Mouse (Mus musculus): ENCODE data around the gene Errfi1.

Errfi1 gene

DNA sequence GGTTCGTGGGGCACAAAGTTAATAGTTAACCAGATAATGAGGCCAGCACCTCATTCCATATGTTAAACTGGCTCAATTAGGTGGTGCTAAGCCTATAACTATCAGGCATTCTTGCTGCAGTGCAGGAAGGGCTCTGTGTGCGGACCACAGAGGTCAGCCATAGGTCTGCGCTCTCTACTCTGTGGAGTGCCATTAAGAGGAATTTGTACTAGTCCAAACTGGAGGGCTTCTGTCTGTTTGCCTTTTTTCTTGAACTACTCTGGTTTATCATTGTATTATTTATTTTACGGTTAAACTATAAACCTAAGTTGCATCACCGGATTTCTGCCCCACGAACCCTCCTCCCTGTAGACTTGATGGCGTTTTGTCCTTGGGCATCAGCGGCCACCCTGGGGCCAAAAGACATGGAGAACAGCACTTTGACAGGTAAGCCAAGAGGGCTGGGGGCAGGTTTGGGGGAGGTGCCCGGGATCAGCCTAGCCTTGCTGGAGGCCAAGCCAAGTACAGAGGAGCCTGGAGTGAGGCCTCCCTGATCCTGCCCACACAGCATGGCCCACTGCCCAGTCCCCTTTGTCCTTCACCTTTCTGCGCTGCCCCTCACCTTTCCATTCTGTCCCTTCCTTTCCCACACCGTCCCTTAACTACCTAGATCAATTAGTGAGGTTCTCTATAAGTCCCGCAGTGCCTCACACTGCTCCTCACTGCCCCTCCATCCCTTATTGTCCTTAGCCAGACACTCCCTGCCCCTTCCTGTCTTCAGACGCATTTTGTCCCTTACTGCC lies at the start of gene Errfi1:
Errfi1 (plus strand) TSS at position 240 of the 782 bp plus-strand sequence.
- peak; percentile 19 for DNase-seq

DNA sequence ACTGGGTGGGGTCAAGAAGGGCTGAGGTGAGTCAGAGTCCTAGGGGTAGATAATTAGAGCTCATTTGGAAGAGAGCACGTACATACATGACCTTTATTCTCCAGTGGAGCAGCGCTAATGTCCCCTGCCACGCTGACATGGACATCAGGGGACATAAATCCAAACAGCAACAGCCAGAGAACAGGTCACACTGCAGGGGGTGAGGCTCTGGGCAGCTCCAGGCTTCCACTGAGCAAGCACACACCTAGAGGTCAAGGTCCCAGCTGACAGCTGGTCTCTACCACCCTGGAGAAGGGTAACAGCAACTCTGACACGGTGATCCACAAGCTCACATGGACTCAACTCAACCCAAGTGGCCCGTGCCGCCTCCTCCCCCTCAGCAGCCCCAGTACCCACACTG lies 49.5 kb upstream of the Errfi1 start:
- DNase-seq, result no peak

DNA sequence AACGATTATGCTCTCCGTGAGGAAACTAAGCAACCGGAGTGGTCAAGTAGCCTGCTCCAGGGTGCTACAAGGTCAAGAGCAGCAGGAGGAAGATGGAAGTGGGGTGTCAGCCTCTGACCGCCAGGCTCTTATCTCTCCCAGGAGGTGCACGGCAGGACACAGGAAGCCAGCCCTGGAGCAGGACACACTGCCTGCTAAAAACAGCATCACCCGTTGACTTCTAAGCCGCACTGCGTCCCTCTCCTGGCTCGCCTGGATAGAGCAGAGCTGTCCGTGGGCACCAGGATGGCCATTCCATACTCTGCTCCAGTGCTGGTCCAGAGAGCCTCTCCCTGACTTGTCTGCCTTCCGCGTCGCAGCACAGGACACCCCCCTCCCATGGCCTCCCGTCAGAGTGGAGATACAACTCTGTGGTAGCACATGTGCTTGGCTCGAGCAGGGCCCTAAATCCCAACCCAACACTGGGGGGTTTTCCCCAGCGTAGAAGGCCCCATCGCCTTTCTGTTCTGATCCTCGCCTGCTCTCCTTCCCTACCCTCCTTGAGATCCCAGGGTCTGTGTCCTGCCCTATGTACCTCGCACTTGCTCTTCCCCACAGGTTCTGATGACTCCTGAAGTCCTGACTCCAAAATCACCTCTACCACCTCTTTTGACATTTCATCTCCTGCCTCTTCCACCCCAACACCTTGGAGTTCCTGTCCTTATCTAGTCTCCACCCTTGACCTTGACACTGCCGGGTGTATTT lies 45.8 kb upstream of the Errfi1 start:
- DNase-seq, result no peak

DNA sequence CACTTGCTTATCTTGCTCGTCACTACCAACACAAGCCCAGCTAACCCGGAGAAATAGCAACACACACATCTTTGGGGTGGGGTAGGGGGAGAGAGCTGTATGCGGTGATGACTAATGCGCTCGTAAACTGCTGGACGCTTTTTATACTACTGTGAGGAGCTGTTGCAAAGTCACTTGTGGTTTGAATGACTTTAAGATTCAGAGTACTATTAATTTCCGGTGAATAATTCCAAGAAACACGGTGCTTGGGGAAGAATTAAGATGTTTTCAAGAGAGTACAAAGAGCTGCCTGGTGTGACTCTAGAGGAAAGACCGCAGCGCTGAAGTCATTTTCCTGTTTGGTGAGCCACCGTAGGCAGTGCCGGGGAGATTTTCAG lies 45.3 kb upstream of the Errfi1 start:
- no peak for DNase-seq

DNA sequence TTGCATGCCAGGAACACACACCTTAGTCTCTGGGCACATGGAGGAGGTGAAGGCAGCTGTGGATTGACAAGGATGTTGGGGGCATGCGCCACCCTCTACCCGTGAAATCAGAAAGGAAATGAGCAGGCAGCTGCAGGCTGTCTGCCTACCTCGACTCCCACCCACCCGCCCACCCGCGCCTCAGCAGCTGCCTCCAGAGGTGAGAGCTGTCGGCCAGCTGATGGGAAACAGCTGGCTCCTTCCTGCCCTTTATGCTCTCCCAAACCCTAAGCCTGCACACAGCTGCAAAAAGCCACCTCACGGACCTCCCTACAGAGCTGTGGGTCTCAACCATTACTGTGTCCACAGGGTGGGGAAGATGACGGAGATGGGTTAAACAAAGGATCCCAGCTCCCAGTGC lies 44.4 kb upstream of the Errfi1 start:
- no peak for DNase-seq

DNA sequence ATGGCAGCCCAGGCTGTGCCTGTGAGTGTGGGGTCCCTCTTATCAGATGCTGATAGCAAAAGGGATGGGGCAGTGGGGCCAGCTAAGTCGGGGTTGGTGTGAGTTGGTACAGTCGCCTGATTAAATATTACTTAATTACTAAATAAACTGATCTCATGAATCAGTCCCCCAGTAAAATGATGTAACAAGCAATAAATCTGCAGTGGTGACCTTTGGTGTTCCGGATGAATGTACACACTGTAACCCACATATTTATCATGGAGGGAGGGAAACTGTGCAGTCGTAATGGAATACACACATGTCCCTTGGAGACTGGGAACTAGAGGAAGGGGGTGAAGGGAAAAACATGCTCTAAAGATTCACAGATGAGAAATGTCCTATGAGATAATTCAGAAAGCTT lies 38.6 kb upstream of the Errfi1 start:
- no peak for DNase-seq

DNA sequence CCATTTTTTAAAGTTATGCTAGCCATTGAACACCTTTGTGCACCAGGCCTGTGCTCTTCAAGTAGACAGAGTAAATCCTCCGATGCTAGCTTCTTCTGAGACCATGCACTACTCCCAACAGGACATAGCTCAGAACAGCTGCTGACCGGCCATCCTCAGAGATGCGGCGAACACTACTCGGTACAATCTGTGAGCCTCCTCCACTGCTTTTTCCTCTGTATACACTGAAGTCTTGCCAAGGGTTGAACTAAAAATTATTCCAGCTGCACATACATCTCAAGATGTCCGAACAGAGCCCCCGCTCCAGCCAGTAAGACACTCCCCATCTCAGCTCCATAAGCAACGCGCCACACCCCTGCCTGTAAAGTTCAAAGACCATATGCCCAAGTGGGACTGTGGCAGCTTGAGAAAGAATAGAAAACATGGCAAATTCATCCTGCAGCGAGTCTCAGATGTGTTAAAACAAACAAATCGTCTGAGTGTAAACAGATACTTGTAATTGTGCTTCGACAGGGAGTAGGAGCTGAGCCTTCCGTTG lies 37.2 kb upstream of the Errfi1 start:
- no peak for DNase-seq

DNA sequence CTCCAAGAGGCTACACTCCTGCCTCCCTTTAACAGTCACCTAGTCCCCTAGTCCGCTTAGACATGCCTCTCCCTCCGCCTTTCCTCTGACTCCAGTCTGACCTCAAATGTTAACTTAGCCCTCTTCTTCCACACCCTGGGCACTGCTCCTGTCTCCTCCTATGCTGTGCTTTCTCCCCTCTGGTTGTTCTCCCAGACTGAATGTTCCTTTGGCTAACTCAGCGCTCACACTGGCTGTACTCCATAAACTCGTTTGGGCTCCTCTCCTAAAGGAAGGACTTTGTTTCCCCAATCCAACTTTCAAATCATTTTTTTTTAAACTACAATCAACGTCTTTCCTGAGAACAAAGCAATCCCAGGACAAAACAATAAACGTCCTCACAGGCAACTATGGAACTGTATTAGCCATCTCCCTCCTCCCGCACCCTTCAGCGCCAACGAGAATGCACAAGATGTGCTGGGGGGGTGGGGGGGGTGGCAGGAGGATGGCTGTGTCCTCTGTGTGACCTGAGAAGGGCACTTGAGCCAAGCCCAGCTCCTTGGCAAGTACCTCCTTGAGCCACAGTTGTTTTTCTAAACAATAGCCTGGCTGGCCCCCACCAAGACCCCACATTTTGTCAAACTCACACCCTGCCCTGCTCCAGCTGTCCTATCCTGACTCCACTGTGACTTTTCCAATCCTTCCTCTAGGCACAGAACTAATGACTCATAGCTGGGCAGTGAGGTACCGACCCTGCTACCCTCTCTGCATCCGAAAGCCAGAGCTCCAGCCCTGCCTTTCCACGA lies 34.4 kb upstream of the Errfi1 start:
- no peak for DNase-seq

DNA sequence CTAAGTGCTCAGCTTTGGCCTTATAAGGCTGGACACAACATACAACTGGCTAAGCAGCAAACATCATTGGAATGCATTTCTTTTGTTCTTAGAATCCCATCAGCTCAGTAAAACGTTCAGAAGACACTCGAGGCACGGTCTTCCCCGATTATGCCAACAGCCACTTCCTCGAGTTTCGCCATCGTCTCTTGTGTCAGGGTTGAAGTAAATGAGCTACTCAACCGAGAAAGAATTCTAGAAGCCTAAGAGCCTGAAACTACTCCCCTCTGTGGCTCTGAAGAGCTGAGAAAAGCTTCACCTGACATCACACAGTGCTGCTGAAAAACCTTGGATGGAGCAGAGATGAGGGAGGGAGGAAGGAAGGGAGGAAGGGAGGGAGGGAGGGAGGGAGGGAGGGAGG lies 32.3 kb upstream of the Errfi1 start:
- no peak for DNase-seq

DNA sequence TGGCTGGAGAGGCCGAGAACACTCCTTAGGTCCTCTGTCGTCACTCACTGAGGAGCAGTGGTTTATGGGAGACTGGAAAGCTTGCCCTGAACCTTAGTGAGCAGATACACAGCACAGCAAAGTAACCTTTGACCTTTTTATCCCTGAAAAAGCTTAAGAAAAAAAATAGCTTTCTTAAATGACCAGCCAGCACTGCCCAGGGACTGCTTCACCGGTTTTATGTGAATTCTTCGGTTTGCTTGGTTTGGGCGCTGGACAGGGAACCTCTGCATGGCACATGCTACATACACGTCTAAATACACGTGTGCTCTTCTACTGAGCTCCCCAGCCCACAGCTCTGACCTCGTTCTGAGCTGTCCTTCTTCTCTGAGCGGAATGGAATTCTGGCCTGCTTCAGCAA lies 31.1 kb upstream of the Errfi1 start:
- DNase-seq, result no peak

DNA sequence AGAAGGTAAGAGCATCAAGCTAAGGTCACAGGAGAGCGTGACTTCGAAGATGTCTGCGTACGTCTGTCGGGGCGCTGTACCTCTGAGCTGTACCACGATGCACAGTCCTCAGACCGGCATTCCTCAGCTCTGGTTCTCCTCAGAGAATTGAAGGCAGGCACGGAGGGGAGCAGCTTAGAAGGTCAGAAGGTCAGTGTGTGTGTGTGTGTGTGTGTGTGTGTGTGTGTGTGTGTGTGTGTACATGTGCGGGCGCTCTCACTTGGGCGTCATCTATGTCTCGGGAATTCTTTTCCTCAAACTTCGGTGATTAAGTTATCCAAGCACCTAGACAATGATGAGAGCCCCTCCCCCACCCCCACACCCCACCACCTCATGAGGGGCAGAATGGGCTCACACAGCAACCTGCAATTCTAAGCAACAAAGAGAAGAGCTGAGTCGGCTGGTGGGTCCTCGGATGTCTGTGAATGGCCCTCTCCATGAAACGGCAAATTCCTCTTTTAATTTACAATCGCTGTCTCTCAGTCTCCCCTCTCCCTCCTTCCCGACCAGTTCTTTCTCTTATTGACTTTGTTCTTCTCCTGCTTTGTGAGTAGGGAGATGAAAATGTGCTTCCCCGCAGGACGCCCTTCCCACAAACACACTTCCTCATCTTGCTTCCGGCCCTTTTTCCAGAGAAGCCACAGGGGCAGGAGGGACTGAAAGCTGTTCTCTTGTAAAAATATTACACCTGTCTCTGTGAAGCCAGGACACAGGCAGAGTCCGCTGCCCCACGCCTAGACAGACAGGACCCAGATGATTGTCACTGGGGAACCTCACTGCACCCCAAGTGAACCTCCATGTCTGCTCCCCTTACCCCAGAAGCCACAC lies 29.9 kb upstream of the Errfi1 start:
- DNase-seq, result no peak

DNA sequence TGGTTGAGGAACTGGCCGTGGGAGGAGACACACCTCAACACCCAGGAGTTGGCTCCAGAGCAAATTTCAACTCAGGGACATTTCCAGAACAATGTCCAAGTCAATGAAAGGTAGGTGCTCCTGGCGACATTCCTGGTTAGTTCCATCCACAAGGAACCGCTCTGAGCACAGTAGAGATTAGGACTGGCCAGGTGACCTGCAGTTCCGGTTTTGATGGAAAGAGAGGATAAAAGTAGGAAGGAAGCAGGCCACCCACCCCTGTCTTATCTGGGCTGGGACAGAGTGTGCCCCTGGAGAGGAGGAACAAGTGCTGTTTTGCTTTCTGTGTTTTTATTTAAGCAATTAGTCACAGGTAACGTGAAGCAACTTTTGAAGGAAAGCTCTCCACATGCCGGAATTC lies 28.8 kb upstream of the Errfi1 start:
- DNase-seq, result no peak

DNA sequence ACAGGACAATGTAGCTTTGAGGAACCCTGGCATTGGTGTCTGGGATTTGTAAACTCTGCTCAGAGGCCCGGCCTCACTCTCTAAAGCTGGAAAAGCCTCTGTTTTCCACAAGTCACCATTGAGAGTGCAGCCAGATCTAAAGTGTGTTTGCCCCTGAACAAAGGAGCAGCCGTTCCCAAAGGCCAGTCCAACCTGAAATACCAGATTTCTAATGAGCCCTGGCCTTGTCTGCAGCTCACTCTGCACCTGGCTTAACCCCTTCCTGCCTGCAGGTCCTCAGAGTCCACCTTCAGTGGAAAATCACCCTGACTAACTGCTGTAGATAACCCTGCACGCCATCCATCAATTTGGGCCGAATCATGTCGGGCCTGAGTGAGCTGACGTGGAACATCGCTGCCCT lies 28.2 kb upstream of the Errfi1 start:
- no peak for DNase-seq

DNA sequence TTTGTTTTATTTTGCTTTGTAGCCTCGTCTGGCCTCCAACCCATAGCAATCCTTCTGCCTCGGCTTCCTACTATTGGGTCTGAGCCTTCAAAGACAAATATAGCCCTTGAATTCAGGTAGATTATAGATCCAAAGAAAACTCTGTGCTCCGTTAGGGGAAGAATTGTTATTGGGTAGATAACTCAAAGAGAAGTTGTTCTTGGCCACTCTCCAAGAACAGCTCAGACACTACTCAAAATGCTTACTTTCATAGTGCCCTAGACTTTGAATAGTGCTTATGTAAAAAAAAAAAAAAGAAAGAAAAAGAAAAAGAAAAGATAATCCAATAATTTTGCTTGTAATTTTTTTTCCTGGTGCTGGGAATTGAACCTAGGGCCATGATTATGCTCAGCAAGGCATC lies 22.4 kb upstream of the Errfi1 start:
- no peak for DNase-seq

DNA sequence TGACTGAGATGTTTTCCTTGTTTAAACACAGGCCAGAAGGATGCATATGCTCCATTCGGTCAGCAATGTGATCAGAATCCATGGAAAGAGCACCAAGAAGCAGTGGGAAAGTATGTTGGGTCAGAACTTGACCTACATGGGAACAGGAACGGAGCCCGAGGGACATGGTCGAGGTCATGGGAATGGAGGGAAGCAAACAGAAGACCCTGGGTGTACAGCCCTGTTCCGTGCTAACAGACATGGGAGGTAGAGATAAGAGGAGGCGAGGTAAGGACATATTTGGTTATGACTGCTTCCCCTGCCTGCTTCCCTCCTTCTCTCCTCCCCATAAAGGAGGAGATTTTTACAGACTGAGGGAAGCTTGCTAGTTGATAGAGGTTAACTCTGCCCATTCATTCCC lies 21.8 kb upstream of the Errfi1 start:
- no peak for DNase-seq

DNA sequence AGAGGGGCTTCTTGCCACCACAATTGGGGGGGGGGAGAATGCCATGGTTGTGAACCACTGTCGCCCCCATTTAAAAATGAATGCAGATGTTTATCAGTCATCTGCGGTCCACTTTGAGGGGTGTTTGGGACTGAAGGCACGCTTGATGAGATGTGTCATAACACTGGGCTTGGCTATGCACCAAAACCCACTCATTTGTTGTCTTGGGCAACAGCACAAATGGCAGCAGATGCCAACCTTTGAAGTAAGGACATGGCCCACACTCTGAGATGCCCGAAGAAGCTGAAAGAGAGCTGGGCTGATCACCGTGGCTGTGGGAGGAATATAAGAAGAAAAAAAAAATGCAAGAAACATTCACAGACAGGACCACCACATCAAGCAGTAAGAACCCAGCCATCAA lies 18.6 kb upstream of the Errfi1 start:
- no peak for DNase-seq

DNA sequence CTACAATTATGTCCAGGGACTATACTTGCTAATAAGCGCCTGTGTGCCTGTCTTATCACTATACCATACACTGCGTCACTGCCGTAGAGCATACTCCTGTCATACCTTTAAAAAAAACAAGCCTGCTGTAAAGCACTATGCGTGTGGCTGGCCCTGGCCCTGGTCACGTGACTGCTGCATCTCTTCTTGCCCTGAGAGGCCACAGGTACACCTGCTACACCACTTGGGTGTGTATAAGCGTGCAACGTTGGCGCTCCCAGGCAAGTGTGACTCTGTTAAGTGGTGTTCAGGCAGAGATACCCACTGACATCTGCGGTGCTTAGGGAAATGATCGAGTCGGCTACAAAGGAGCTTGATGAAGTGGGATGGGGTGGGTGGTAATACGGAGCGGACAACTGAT lies 17.5 kb upstream of the Errfi1 start:
- DNase-seq, result no peak

DNA sequence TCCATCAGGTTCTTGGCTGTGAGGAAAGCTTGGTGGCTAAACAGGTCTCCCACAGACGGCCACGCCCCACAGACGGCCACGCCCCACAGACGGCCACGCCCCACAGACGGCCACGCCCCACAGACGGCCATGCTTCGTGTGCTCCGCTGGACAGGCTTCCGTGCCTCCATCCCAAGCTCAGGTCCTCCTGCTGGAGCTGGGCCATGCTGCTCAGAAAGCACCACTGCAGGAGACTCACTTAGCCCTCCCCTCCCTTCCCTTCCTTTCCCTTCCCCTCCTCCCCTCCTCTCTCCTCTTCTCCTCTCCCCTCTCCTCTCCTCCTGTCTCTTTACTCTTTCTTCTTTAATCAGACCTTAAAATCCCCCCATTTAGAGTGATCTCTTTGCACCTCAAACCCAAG lies 16.8 kb upstream of the Errfi1 start:
- no peak for DNase-seq

DNA sequence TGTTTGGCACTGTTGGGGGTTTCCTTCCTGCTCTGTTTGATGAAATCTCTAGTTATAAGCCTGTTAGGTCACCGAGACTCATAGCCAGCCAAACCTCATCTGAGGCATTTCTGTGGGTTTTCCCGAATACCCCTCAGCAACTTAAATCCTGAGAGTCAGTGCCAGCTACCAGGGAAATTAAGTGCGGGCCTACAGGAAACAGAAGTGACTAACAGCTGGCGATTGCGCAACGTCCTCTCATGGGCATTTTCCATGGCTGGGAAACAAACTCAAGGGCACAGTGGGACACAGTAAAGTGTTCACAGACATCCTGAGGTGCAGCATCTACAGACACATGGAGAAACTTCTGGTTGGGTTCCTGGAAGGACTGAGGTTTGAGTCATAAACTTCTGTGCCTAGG lies 16.3 kb upstream of the Errfi1 start:
- no peak for DNase-seq

DNA sequence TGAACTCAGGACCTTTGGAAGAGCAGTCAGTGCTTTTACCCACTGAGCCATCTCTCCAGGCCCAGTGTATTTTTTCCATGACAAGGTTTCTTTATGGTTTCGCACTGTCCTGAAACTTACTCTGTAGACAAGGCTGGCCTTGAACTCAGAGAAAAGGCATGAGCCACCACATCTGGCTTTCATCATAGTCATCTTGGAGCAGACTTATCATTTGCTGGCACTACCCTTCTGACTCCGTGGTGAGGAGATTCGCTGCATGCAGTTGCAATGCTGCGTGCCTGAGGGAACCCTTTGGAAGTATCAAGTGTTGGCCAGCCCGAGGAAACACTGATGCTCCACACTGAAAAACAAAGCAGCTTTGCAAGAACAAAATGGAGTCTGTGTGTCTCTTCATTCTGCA lies 11.7 kb upstream of the Errfi1 start:
- no peak for DNase-seq

DNA sequence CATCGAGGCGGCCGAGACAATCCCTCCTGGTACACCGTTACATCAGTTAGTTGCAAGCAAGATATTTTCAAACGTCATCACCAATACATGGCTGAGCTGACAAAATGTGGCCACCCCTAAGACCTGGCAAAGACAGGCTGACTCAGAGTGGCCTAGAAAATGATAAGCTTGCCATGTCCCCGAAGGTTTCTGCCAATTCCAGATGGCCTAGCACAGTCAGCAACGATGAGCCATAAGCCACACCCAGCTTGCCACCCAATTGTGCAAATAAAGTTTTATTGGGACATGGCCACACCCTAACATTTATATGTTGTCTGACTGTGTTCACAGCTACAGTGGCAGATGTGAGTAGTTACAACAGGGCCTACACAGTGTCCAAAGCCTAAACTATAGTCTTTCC lies 10.5 kb upstream of the Errfi1 start:
- no peak for DNase-seq

DNA sequence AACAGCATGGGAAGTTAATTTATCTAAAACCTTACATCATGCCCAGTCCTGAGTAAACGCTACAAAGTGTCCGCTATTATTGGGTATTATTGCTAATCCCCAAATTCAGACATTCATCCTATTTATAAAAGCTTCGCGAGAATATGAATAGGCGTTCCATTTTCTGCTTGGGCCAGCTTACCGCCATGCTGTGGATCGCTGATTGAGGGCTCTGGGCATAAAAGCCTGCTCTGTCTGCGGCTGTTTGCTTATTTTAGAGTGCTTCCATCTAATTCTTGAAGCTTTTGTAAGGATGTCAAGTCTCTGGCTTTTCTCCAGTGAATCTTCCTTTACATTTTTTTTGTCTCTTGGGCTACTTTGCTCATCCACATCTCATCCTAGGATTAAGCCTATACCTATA lies 7.4 kb upstream of the Errfi1 start:
- DNase-seq, result no peak

DNA sequence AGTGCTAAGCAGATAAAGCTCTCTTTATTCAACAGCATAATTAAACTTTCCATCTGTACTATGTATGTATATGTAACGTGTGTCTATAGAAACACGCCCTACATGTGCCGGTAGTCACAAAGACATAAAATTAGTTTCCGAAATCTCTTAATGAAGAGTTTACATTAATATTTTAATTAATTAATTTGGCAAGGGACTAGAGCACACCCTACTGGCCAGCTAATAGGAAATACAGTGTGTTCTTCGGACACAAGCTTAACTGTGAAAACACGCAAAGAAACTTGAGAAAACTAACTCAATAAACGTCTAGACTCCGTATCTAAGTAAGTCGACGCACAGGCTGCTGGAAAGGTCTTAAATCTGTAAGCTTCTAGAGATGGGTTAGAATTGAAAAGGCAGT lies 3.8 kb upstream of the Errfi1 start:
- no peak for DNase-seq

All from cerebellum, adult 11 months (tissue).